Mouse (Mus musculus): ENCODE measurements around the gene Ap5z1. TPM values are rescaled to one million over a fixed set of nuclear protein-coding genes. Genes with fewer than 3 reads are reported as not detected.

The Ap5z1 gene
- total RNA-seq, 1 experiment from 2014 or later = 28.4 TPM

DNA sequence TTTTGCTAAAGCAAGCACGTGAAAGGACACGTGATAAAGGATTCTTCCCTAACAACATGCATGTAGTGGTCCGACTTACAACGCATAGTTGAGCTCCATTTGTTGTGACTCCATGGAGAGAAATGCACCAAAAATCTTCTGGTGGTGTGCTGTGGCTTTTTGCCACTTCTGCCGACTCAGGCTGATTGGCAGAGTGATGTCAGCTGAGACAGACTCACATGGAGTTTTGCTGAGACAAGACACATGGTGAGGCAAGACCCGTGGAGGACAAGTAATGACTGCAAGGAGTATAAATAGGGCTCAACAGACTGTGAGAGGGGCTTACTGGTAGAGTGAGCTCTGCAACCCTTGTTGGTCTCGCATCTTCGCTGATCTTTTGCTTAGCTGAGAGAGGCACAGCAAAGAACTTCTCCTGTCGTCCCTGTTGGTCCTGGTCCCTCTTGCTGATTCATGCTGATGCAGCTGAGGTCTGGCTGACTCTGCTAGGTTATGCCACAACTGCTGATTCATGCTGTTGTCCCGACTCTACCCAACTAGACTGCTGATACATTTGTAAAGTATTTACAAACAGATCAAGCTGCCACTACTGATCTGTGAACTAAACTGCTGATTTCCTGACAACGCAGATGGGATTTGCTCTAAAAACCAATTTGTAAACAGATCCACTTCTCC is 57.6 kb downstream of the Ap5z1 start:
- DNase-seq = peak; percentile 29

DNA sequence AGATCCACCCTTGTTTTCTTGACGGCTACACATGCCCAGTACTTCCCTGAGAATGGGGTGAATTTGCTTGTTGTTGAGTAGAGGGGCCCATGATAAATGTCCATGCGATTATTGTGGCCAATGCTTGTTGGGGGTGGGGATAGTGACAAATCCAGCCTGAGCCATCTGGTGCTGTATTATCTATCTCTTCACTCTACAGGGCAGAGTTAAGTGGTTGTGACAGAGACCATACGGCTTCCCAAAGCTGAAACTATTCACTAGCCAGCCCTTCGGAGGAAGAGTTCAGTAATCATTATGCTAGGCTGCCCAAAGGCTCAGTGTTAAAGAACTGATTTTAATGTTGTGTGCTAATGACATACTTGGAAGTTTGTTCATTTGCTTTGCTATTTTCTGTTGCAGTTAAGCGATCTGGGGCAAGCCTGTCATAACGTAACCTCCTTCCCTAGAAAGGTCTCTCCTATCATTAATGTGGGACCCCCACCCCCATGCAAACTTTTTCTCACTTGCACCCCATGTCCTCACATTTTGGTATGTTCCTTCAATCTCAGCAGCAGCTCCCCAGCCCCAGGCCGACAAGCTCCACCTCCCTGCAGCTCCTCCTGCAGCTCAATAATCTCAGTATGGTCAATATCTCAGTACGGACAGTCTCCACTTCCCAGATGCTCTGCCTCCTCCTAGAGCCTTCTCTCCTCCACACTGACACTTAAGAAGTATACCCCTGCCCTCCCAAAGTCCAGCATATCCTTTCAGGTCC is 61.1 kb downstream of the Ap5z1 start:
- no peak for DNase-seq

Other genes starting within 250 kb of the Ap5z1 start
- 24.2 and 27.3 TPM in 2 replicates for gene Foxk1, start 62.4 kb upstream of the Ap5z1 start, total RNA-seq (2021)
- 0.19 and 0.30 TPM in 2 replicates for gene Papolb, start 66.1 kb downstream of the Ap5z1 start, total RNA-seq (2021)
- gene Radil, start 87.2 kb downstream of the Ap5z1 start, total RNA-seq (2021) = 2.9 and 8.1 TPM in 2 replicates
- gene Mmd2, start 144.9 kb downstream of the Ap5z1 start, total RNA-seq (2021) = 28.5 and 32.3 TPM in 2 replicates
- 93.2 and 98.2 TPM in 2 replicates for gene Wipi2, start 163.8 kb downstream of the Ap5z1 start, total RNA-seq (2021)
- 15.7 and 21.9 TPM in 2 replicates for gene Slc29a4, start 228.6 kb downstream of the Ap5z1 start, total RNA-seq (2021)

Measured in adrenal gland, postnatal 25 days (tissue).